Mouse (Mus musculus) adrenal gland, postnatal 25 days (tissue): Measurements from ENCODE around the gene 1700017D01Rik. TPM values are rescaled to one million over a fixed set of nuclear protein-coding genes. Genes with fewer than 3 reads are reported as not detected.

Source experiments
- total RNA-seq: library from RNA; stranded (reverse); gene quantifications from 2 replicates; pipeline ENCODE4 v1.2.3, GENCODE M21; 2021

The 1700017D01Rik gene
- total RNA-seq, 1 experiment from 2014 or later: not detected

Other genes with a start within 250 kb of the 1700017D01Rik start
- gene Tmem109, start 248.9 kb downstream of the 1700017D01Rik start, total RNA-seq: 143 and 161 TPM in 2 replicates
- gene Prpf19, start 235.6 kb downstream of the 1700017D01Rik start, total RNA-seq: 196 and 223 TPM in 2 replicates
- not detected in 2 replicates for gene Zp1, start 210.2 kb downstream of the 1700017D01Rik start, total RNA-seq
- 0.12 and 0.48 TPM in 2 replicates for gene Ptgdr2, start 193.7 kb downstream of the 1700017D01Rik start, total RNA-seq
- gene Ccdc86, start 181.6 kb downstream of the 1700017D01Rik start, total RNA-seq: 14.5 and 16.7 TPM in 2 replicates
- gene Ms4a10, start 156.2 kb downstream of the 1700017D01Rik start, total RNA-seq: 30.9 and 39.3 TPM in 2 replicates
- gene Ms4a15, start 137.6 kb downstream of the 1700017D01Rik start, total RNA-seq: not detected in 2 replicates
- gene Ms4a18, start 112.8 kb downstream of the 1700017D01Rik start, total RNA-seq: not detected in 2 replicates
- gene Ms4a8a, start 49.8 kb downstream of the 1700017D01Rik start, total RNA-seq: 0.90 and 0.94 TPM in 2 replicates
- not detected in 2 replicates for gene 1700025F22Rik, start 34.4 kb upstream of the 1700017D01Rik start, total RNA-seq
- not detected in 2 replicates for gene Ms4a13, start 65.9 kb upstream of the 1700017D01Rik start, total RNA-seq
- gene Ms4a12, start 101.6 kb upstream of the 1700017D01Rik start, total RNA-seq: not detected in 2 replicates
- 0.33 TPM in 1 of 2 replicates, not detected in the other for gene Ms4a1, start 135.4 kb upstream of the 1700017D01Rik start, total RNA-seq
- gene Ms4a5, start 153.0 kb upstream of the 1700017D01Rik start, total RNA-seq: not detected in 2 replicates
- gene Ms4a14, start 183.6 kb upstream of the 1700017D01Rik start, total RNA-seq: 0.24 TPM in 1 of 2 replicates, not detected in the other
- 1.4 TPM in 1 of 2 replicates, not detected in the other for gene Ms4a7, start 205.3 kb upstream of the 1700017D01Rik start, total RNA-seq
- 3.4 and 3.6 TPM in 2 replicates for gene Ms4a4a, start 244.6 kb upstream of the 1700017D01Rik start, total RNA-seq